Mouse (Mus musculus) activated CD4-positive, CD25-positive, alpha-beta regulatory T cell, adult 4 months (primary cell): ENCODE data around the gene Rab3c. TPM values are rescaled to one million over a fixed set of nuclear protein-coding genes. Genes with fewer than 3 reads are reported as not detected.

Experiments used
- ATAC-seq: one replicate; pipeline ENCODE4 v1.8.0; 2017
- polyA plus RNA-seq, 2 experiments: library from polyadenylated mRNA; unstranded; fragments of 100-300 nt; shearing (Covaris generic); gene quantifications; one replicate each; pipeline ENCODE4 v1.2.1; 2017

Rab3c gene
- polyA plus RNA-seq: not detected

DNA sequence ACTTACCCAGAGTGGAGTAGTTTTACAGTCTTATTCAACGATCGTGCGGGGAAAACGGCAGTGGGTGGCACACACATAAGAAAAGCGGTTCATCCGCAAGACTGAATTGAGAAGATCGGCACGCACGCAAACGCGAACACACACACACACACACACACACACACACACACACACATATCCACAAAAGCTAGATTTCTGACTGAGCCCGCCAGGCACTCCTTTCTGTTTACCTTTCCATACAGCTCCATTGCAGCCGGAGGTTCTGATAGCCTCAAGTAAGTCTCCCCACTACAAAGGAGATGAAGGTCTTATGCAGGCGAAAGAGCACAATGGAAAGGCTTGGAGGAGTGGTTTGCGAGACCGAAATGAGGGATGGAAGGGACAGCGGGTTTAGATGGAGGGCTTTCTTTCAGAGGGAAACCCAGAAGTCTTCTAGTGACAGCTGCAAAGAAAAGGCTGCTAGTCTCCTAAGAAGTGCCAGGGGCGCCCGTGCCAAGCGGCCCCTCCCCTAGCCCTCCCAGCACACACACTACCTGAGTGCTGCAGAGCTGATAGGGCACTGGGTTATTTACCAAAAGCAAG is at the start of gene Rab3c:
Gene Rab3c, minus strand, starts transcription at position 434 of the 582 bp plus-strand sequence.
- no peak for ATAC-seq

DNA sequence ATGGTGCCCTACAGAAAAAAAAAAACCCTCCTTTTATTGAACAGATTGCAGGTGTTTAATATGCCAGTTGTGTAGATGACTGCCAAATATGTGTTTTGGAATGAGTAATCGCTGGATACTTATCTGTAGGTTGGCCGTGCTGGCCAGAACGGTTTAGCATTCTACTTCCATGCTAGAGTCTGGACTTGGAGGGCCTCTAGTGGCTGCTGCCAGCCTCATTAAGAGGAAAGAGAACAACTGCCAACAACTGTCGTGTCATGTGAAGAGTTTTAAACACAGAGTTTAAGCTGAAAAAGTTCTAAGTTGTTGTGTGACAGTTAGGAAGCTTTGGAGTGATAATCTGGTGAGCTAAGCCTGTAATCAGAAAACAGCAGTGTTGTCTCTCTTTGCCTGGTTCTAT is 38.0 kb upstream of the Rab3c start:
- no peak for ATAC-seq

DNA sequence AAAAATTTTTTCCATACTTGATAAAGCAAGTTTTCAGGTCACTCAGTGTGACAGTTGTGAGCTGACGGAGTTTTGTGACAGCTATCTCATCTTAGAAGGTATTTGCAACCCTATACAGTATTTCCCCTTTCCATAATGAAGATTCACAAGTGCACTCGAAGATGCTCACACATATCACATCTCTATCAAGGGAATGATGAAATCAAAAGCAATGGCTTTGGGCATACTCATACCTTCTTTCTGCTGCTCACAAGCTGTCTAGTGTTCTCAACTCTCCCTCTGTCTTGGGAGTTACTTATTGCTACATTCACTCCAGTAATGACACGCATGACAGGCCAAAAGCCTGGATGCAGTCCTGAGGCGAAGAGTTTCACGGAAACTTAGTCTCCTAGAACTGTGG is 26.4 kb upstream of the Rab3c start:
- ATAC-seq: no peak

DNA sequence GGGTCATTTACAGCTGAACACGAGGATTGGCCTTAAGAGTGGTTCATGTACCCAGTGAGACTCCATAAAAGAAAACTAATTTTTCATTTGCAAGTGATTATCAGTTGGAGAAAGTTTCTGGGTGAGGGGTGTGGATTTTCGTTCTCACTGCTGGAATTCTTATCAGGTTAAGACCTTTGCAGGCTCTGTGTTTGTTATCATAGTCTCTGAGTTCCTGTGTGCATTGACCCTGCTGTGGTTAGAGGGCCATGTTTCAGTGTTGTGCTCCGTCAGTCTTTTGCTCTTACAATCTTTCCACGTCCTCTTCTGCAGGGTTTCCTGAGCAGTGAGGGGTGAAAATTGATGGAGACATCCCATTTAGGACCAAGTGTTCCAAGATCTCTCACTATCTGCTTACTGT is 16.3 kb upstream of the Rab3c start:
- no peak for ATAC-seq

DNA sequence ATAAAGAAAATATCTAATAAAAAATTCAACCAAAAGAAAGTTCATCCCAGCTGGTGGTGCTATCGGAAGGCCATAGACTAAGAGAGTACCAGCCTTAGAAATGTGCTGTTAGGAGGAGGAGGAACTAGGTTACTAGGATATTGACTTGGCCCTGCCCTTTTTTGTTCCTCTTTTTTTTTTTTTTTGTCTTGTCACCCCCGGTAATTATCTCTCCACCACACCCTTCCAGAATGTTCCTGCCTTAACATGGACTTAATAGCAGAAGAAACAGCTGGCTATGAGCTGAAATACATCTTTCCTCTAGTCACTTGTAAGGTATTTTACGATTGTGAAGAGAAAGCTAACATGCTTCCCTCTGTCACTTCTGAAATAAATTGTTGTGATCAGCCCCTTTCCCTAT is 7.7 kb upstream of the Rab3c start:
- no peak for ATAC-seq

DNA sequence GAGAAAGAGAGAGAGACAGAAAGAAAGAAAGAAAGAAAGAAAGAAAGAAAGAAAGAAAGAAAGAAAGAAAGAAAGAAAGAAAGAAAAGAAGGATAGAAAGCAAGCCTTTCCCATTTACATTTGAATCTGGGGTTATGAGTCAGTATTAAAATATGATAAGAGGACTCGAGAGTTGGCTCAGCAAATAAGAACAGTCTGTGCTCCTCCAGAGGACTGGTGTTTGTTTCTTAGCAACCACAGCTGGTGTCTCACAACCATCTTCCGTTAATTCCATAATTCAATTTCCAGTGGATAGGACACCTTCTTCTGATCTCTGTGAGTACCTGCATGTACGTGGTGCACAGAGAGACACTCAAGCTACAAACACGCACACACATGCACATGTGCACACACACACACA is 3.0 kb upstream of the Rab3c start:
- ATAC-seq: no peak

DNA sequence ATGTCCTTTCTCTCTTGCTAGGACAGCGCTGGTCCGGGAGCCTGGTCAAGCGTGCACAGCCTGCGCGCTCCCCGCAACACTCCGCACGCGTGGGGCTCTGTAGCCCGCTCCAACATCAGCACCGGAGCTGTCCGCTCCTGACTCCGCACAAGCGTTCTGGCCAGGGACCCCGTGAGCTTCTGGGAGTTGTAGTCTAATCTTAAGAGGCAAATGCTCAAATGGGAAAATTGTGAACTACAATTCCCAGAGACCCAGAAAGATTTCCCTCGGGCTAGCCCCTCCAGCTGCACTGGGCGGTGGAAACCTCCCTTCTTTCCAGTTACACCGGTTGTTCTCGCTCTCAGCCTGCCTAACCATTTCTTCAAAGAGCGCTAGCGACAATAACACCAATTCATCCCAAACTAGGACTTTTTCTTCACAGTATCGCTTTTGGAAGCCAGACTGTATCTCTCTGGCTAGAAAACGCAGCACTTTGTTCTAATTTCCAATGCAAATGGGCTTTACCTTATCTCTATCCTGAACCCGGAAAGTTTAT is 701 bp downstream of the Rab3c start:
- no peak for ATAC-seq

DNA sequence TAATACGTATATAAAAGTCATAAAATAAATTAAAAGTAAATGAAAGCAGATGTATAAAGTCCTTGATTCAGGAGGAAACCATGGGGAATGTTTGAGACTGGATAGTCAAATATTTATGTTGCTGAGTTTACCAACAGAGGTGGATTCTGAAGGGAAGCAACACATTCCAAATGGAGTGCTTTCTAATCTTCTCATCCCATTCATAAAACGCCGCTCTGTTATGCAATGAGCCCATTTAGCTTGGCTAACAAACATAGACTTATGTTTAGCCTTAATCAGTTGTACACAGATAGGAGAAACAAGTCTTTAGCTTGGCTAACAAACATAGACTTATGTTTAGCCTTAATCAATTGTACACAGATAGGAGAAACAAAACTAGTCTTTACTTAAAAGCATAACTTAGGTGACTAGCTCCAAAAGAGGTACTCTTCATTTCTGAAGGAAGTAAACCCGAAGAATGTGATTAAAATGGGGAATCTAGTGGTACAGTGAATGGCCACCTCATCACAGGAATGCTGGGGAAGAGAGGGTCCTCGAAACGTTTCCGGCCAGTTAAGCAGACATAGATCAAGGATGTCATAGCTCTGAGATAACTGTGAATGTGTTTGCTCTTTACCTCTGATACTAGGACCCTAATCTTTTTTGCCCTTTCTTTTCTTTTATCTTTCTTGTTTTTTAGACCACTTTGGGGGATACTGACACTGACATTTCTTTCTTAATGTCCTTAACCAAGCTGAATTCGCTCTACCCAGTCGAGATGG is 1.6 kb downstream of the Rab3c start:
- no peak for ATAC-seq

DNA sequence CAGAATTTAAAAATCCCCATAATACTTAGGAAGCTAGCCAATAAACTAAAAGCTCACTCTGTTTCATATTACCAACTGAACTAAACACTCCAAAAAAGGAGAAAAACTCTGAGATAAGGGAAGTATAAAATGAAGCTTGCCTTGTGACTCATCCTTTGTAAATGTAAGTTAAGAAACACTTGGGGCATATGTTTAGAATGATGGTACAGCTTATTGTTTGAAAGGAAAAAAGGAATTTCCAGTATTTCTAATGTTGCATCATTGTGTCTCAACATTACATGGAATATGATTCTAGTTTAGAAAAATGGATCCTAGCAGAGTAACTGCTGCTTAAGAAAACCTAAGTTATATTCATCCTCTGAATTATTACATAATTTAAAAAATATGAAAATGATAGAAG is 3.1 kb downstream of the Rab3c start:
- ATAC-seq: no peak

DNA sequence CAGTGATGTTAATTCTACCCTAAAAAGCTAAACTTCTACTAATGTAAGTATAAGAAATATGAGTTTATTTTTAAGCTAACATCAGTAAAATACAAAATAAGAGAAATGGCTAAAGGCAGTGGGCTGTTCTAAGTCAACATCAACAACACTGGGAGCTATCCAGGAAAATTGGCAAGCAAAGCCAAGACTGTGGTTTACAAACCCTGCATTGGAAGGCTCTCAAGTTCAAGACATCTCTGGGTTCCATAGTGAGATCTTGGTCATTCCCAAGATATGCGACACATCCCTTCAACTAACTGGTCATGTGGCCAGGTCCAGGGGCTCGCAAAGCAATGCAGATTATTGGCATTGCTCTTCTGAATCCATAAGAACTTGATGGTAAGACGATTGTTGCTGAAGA is 5.3 kb downstream of the Rab3c start:
- ATAC-seq: no peak

DNA sequence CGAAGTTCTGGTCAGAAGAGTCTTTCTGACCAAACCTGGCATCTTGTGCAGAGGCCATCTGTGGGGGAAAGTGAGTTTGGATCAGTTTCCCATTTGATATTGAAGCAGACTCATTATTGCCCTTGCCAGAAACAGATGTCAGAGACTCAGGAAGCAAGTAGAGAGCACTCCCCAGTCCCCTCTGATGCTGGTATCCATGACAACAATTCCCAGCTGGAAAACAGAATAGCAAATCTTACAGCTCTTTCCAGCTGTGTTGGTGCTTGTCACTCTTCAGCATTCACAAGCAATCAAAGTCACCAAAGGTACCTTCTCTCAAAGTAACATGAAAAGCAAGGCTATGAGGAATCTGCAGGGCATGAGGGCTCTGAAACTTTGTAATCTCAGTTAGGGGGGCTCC is 20.1 kb downstream of the Rab3c start:
- ATAC-seq: no peak

DNA sequence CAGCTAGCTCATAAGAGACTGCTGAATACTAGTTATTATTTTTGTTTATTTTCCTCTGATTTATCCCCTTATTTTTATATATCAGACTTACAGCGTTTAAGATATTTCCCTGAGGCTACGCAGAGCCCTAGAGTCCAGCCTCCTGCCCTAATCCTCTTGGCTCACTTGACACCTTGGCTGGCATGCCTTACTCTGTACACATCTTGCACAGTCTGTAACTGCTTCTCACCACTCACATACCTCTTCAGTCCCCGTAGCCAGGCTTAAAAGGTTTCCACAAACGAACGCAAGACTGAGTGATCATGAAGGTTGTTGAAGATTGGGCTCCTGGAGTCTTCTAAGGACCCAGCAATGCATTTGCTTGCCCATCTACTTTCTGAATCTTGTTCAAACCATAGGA is 29.3 kb downstream of the Rab3c start:
- ATAC-seq: no peak

DNA sequence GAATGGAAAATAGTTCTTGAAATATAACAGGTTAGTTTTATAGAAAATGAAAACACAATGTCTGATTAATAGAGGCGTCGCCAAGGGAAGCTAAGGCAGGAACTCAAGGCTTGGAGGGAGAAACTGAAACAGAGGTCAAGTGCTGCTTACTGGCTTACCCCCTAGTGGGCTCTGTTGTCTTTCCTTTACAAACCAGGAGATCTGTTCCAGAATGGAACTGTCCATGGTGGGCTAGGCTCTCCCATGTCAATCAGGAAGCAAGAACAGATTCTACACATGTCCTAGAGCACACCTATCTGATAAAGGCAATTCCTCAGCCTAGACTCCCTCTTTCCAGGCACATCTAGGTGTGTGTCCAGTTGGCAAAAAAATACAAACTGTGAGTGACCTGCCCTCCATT is 32.3 kb downstream of the Rab3c start:
- no peak for ATAC-seq

DNA sequence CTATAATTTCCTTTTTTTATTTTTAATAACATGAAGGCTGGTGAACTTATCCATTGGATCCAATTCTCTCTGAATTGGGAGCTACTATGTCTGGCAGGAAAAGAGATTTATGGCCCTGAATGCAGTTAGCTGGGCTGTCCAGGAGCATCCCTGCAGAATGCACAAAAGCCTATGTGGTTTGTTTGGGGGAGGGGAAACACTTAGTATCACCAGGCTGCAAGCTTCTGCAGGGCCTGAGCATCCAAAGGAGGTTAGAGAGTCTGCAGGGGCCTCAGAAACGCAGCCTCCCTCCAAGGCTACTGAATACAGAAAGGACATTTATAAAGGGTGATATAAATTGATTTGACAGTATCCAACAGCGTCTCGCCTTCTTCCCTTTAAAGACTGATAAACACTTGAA is 41.8 kb downstream of the Rab3c start:
- ATAC-seq: no peak

DNA sequence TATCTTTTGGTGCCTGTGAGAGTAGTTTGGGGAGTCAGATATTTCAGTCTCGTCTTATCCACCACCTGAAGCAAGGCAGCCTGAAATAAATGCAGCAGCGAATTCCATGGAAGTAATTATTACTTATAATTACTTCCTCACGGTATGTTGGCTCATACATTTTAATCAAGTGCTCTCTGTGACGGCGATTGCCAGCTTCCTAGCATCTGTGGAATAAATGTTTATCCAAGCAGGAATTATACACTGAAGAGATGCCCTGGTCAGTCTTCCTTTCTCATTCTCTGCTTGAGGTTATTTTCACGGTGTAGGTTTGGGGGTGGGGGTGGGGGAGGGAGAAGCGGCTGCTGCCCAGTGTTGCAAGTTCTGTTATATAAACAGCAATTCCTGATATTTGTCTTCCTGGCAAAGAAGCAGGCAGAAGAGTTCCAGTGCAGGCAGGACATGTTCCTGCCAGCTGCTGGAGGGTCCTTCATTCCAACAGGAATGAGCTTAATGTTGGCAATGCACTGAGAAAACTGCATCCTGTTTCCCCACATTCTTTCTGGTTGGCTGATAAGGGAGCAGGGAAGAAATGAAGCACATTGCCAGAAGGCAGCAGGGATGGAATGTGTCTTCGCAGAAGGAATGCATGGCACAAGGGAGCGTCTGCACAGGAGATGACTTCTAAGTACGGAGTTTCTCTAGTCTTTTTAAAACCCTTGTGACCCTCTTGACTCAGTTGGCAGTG is 43.4 kb downstream of the Rab3c start:
- no peak for ATAC-seq

DNA sequence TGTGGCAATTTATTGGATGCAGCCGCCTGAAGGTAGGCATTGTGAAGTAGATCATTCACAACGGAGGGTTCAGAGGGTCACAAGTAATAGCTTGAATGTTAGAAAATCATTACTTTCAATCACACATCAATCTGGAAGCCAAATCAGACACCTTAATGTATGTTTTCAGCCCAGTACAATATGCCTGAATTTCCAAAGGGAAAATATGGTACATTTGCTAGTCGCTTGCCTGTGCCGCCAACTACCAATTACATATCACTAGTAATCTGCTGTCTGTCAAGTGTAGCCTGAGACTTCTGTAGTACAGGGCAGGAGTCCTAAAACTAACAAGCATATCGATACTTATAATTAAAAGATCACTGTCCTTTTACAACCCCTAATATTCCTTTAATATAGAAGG is 47.4 kb downstream of the Rab3c start:
- ATAC-seq: no peak

DNA sequence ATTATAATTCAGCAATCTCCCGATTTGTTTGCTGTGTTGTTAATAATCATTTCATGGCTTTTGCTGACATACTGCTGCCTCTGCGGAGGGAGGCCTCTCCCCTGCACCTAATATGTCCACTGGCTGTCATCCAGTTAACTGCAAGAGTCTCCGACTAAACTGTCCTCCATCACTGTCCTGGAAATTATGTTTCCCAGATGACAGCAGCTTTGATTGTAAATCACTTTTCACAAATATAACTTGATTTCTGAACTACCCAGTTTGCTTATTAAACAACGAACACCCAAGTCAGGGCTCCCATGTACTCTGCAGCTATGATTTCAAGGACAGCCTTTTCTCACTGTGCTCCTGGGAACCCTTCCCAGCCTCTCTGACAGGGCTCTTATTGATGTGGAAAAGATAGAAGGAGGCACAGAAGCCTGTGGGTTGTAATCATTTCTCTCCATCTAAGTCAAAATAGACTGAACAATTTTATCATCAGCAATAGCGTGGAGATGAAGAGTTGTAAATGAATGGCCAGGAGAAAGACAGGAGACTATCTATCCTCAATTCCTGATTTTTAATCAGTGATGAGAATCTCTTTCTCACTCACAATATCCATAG is 49.6 kb downstream of the Rab3c start:
- ATAC-seq: no peak

DNA sequence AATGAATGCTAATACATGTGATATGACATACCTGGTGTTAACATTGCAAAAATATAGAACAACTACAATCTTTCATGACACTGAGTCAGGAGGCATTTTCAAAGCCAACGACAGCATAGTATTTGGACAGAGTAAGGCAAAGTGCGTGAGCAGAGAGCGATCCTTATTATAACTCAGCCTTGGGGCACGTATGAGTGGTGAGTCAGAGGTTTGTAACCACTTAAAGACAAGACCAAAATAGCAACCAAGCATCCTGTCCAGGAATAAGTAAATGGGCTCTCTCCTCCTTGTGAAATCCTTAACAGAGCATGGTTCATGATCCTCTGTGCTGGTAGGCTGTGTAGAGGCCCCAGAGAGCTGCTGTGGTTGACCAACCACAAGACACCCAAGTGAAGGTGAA is 50.8 kb downstream of the Rab3c start:
- no peak for ATAC-seq

DNA sequence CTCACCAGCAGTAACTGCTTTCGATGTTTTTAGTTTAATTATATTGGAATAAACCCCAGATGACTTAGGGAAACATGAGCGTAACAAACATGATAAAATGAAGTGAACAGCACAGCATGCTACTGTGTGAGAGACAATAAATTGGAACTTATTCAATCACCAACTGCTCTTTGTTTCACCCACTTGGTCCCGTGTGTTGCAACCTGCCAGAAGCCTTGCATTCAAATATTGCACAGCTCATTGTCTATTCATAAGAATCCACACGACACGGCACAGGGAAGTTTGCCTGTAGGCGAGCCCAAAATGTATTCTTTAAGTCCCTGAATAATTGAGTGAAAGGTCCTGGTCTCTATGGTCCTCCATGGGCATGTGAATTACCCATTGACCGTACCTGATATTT is 61.6 kb downstream of the Rab3c start:
- ATAC-seq: no peak

DNA sequence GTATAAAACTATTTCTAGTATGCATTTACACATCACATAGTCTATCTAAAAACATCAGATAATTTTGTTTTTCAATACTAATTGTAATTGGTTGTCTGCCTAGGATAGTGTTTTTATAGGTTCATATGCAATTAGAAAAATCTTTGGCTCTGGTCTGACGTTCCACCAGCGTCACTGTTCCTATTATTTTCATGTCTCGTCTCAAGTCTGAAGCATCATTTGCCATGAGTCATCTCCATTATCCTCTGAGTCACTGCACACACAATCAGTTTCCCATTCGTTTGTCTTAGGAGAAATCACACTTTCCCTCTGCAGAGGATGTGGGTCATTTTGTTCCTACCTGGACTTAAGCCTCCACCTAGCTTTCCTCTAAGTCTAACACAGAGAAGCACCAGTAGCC is 62.3 kb downstream of the Rab3c start:
- no peak for ATAC-seq

DNA sequence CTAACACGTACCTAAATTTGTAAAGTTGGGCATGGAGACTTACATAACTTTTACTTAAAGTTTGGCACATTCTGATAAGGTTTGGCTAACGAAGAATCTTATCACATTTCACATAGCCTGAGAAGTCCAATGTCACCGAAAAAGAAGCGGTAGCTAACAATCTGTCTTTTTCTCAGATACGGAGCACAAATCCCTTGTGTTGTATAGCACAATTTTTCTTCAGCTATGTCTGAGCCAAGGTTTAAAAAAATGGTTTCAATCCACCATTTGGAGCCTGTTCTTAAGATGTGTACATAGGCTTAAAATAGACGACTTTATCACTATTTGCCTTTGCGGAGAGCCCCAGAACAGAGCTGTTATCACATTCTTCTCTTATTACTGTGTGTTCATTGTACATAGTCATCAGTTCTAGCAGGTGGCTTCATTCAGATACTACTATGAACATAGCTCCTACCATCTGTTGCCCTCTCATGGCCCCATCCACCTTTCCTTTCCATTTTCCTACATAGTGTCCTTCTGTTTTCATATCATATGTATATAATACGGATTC is 69.2 kb downstream of the Rab3c start:
- ATAC-seq: no peak

DNA sequence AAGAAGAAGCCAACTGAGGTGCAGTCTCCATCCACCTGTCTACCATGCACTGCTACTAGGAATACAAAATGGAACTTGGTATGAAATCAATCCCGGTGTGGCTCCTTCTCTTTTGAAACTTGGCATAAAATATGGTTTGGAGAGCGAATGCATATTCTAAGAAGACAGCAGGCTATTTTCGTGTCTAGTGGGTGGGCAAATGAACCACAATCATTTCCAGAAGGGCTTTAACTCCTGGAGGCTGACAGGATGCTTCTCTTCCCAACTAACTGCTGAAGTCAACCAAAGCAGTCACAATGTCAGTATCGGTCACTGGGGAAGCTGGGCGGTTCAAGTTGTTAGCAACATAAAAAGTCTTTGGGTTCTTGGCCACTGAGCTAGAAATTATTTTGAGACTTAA is 81.9 kb downstream of the Rab3c start:
- no peak for ATAC-seq

DNA sequence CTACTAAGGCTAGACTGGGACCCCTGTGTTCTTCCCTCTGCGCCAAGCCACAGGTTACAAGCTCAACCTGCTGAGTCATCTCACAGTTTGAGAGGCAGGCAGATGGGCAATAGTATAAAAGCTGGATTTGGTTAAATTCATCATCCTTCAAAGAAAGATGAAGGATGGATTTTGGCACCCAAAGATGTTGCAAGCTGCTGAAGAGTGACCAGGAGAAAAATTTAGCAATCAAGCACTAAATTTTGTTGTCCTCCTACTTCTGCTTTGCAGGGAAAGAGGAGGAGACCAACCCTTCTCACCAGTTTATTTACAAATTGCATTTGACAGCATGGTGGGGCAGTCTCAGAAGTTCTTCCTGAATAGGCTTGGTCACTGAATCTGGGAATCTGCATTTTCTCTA is 90.8 kb downstream of the Rab3c start:
- no peak for ATAC-seq
